Mouse (Mus musculus) stomach, embryonic 15.5 days (tissue): ENCODE measurements around the gene C1qb. TPM values are rescaled to one million over a fixed set of nuclear protein-coding genes. Genes with fewer than 3 reads are reported as not detected.

Experiments used
- ATAC-seq: fragments of 200-750 bp; cut with Nextera tagmentation; 2 replicates; pipeline ENCODE4 v1.8.0; 2017; ENCODE audit warnings: low read depth, moderate number of reproducible peaks, moderate TSS enrichment; ENCODE audit not compliant: insufficient read depth, low FRiP score
- H3K27ac ChIP-seq: fragments of 300-500 bp; sonication (generic); 2 replicates; pipeline ENCODE4 v1.5.1; 2015; ENCODE audit warnings: mild to moderate bottlenecking, inconsistent platforms
- H3K27me3 ChIP-seq: fragments of 300-500 bp; sonication (generic); replicated peaks from 2 replicates; pipeline ENCODE4 v1.6.1; 2015; ENCODE audit warnings: inconsistent platforms
- H3K36me3 ChIP-seq: fragments of 300-500 bp; sonication (generic); 2 replicates; pipeline ENCODE4 v1.6.1; 2015; ENCODE audit warnings: inconsistent platforms
- H3K4me1 ChIP-seq: fragments of 300-500 bp; sonication (generic); 2 replicates; pipeline ENCODE4 v1.6.1; 2015; ENCODE audit warnings: inconsistent platforms
- H3K4me2 ChIP-seq: fragments of 300-500 bp; sonication (generic); 2 replicates; pipeline ENCODE4 v1.6.1; 2015; ENCODE audit warnings: mild to moderate bottlenecking, inconsistent platforms
- H3K4me3 ChIP-seq: fragments of 300-500 bp; sonication (generic); replicated peaks from 2 replicates; pipeline ENCODE4 v1.5.1; 2015; ENCODE audit warnings: inconsistent platforms
- H3K9ac ChIP-seq: fragments of 300-500 bp; sonication (generic); 2 replicates; pipeline ENCODE4 v1.6.1; 2015; ENCODE audit warnings: inconsistent platforms
- H3K9me3 ChIP-seq: fragments of 300-500 bp; sonication (generic); 2 replicates; pipeline ENCODE4 v1.6.1; 2016; ENCODE audit warnings: inconsistent platforms
- WGBS: fragments of 180-500 bp; shearing (Covaris S2); methylation state at CpG from one replicate; pipeline ENCODE4 v1.1.7; 2015; 5-methylcytosine and 5-hydroxymethylcytosine counted together
- polyA plus RNA-seq: library from polyadenylated mRNA; unstranded; fragments of >200 nt; fragmentation: Nextera tagmentation; extraction: Ambion mirVana; gene quantifications from 2 replicates; pipeline ENCODE4 v1.2.1, GENCODE M21; 2015

Gene C1qb
- polyA plus RNA-seq, 1 experiment from 2014 or later = 62.8 TPM

- Histone ChIP-seq H3K36me3 (no peaks in the 10 kb centered on the region), H3K9me3 (no peaks in the 10 kb centered on the region), H3K9ac (no peak within 1 kb of the TSS), H3K27me3 (peaks cover 13% of the 10 kb centered on the region), H3K27ac (no peak within 1 kb of the TSS), H3K4me1 (0 out of 2 replicates have a peak, but pooled peaks cover 9% of the 10 kb centered on the region), H3K4me2 (no peak within 1 kb of the TSS), H3K4me3 (no peak within 1 kb of the TSS)
- no peak for ATAC-seq
- WGBS = 56% methylated on average over 5 of the region's 5 CpGs
Measured at GRCm38 (mm10) chr4:136892811-136893210, 6.8 kb upstream of the C1qb start, which contains the start of gene C1qc. Gene C1qc (minus strand): TSS chr4:136893065.

GRCm38 (mm10) chr4:136892371-136892770 lies 6.4 kb upstream of the C1qb start:
- H3K27ac ChIP-seq = no peak overlapping the region
- H3K4me1 ChIP-seq = 0 out of 2 replicates have a peak, but pooled peaks cover 5% of the 10 kb centered on the region
- ATAC-seq = no peak
- H3K9ac ChIP-seq = no peak overlapping the region
- H3K4me3 ChIP-seq = no peak overlapping the region
- peaks cover 13% of the 10 kb centered on the region for H3K27me3 ChIP-seq
- H3K4me2 ChIP-seq = no peak overlapping the region
- WGBS = 53% methylated on average over 7 of the region's 7 CpGs
- H3K9me3 ChIP-seq = no peaks in the 10 kb centered on the region
- no peaks in the 10 kb centered on the region for H3K36me3 ChIP-seq

GRCm38 (mm10) chr4:136891115-136891514 lies 5.1 kb upstream of the C1qb start:
- WGBS = 86% methylated on average over 4 of the region's 4 CpGs
- no peak for ATAC-seq
- Histone ChIP-seq H3K4me3 (no peak overlapping the region), H3K4me2 (no peak overlapping the region), H3K4me1 (0 out of 2 replicates have a peak, but pooled peaks cover 4% of the 10 kb centered on the region), H3K27me3 (peaks cover 6% of the 10 kb centered on the region), H3K9ac (no peak overlapping the region), H3K36me3 (no peaks in the 10 kb centered on the region), H3K27ac (no peak overlapping the region), H3K9me3 (no peaks in the 10 kb centered on the region)

- 82% methylated on average over 15 of the region's 15 CpGs for WGBS
- no peak overlapping the region for H3K4me3 ChIP-seq
- no peak overlapping the region for H3K4me2 ChIP-seq
- no peaks in the 10 kb centered on the region for H3K4me1 ChIP-seq
- H3K9me3 ChIP-seq = no peaks in the 10 kb centered on the region
- no peak overlapping the region for H3K27ac ChIP-seq
- no peak for ATAC-seq
- H3K9ac ChIP-seq = no peak overlapping the region
- no peaks in the 10 kb centered on the region for H3K36me3 ChIP-seq
- H3K27me3 ChIP-seq = no peaks in the 10 kb centered on the region
Measured at GRCm38 (mm10) chr4:136889981-136890380, 4.0 kb upstream of the C1qb start.

GRCm38 (mm10) chr4:136887714-136888113 lies 1.7 kb upstream of the C1qb start:
- Histone ChIP-seq H3K4me1 (no peaks in the 10 kb centered on the region), H3K36me3 (no peaks in the 10 kb centered on the region), H3K9ac (no peak overlapping the region), H3K9me3 (no peaks in the 10 kb centered on the region), H3K27me3 (no peaks in the 10 kb centered on the region), H3K27ac (no peak overlapping the region), H3K4me3 (no peak overlapping the region), H3K4me2 (no peak overlapping the region)
- WGBS = 50% methylated on average over 5 of the region's 5 CpGs
- no peak for ATAC-seq

- no peak overlapping the region for H3K9ac ChIP-seq
- no peak overlapping the region for H3K4me2 ChIP-seq
- no peak overlapping the region for H3K4me3 ChIP-seq
- no peaks in the 10 kb centered on the region for H3K36me3 ChIP-seq
- H3K4me1 ChIP-seq = no peaks in the 10 kb centered on the region
- no peak for ATAC-seq
- H3K27me3 ChIP-seq = no peaks in the 10 kb centered on the region
- H3K9me3 ChIP-seq = no peaks in the 10 kb centered on the region
- no peak overlapping the region for H3K27ac ChIP-seq
- 32% methylated on average over 5 of the region's 5 CpGs for WGBS
Measured at GRCm38 (mm10) chr4:136878601-136879000, 7.4 kb downstream of the C1qb start.

GRCm38 (mm10) chr4:136878171-136878570 lies 7.8 kb downstream of the C1qb start:
- no peaks in the 10 kb centered on the region for H3K27me3 ChIP-seq
- no peak overlapping the region for H3K27ac ChIP-seq
- H3K4me1 ChIP-seq = no peaks in the 10 kb centered on the region
- H3K36me3 ChIP-seq = no peaks in the 10 kb centered on the region
- no peak overlapping the region for H3K4me3 ChIP-seq
- H3K9me3 ChIP-seq = no peaks in the 10 kb centered on the region
- ATAC-seq = no peak
- H3K4me2 ChIP-seq = no peak overlapping the region
- 47% methylated on average over 8 of the region's 8 CpGs for WGBS
- no peak overlapping the region for H3K9ac ChIP-seq

- Histone ChIP-seq H3K9ac (no peak overlapping the region), H3K4me3 (no peak overlapping the region), H3K9me3 (no peaks in the 10 kb centered on the region), H3K4me1 (no peaks in the 10 kb centered on the region), H3K4me2 (no peak overlapping the region), H3K36me3 (no peaks in the 10 kb centered on the region), H3K27me3 (no peaks in the 10 kb centered on the region), H3K27ac (no peak overlapping the region)
- 19% methylated on average over 7 of the region's 7 CpGs for WGBS
- no peak for ATAC-seq
Measured at GRCm38 (mm10) chr4:136876971-136877370, 9.0 kb downstream of the C1qb start.

GRCm38 (mm10) chr4:136875012-136875411 lies 11.0 kb downstream of the C1qb start:
- no peaks in the 10 kb centered on the region for H3K4me1 ChIP-seq
- H3K9ac ChIP-seq = no peak overlapping the region
- WGBS = 80% methylated on average over 14 of the region's 14 CpGs
- no peaks in the 10 kb centered on the region for H3K9me3 ChIP-seq
- H3K27ac ChIP-seq = no peak overlapping the region
- ATAC-seq = no peak
- no peaks in the 10 kb centered on the region for H3K36me3 ChIP-seq
- H3K27me3 ChIP-seq = no peaks in the 10 kb centered on the region
- no peak overlapping the region for H3K4me3 ChIP-seq
- H3K4me2 ChIP-seq = no peak overlapping the region

GRCm38 (mm10) chr4:136868371-136868770 lies 17.6 kb downstream of the C1qb start:
- ATAC-seq = peak; percentile 71
- Histone ChIP-seq H3K4me1 (peaks cover 3% of the 10 kb centered on the region; the same call in 1 of the 2 replicates), H3K27me3 (no peaks in the 10 kb centered on the region), H3K9me3 (no peaks in the 10 kb centered on the region), H3K4me3 (no peak overlapping the region), H3K27ac (no peak overlapping the region), H3K4me2 (0 out of 2 replicates have a peak overlapping the region, but pooled peaks have one; percentile 25), H3K36me3 (no peaks in the 10 kb centered on the region), H3K9ac (no peak overlapping the region)
- 53% methylated on average over 6 of the region's 6 CpGs for WGBS

- Histone ChIP-seq H3K36me3 (no peaks in the 10 kb centered on the region), H3K4me2 (peak overlapping the region; percentile 25), H3K4me1 (peaks cover 3% of the 10 kb centered on the region; the same call in 1 of the 2 replicates), H3K9me3 (no peaks in the 10 kb centered on the region), H3K27ac (no peak overlapping the region), H3K9ac (no peak overlapping the region), H3K27me3 (no peaks in the 10 kb centered on the region), H3K4me3 (no peak overlapping the region)
- 8% methylated on average over 12 of the region's 12 CpGs for WGBS
- peak; percentile 61; the same call in 1 of the 2 replicates for ATAC-seq
Measured at GRCm38 (mm10) chr4:136867690-136868345, 18.2 kb downstream of the C1qb start.

GRCm38 (mm10) chr4:136865531-136865930 lies 20.5 kb downstream of the C1qb start:
- WGBS = 64% methylated on average over 5 of the region's 5 CpGs
- H3K9ac ChIP-seq = no peak overlapping the region
- H3K9me3 ChIP-seq = no peaks in the 10 kb centered on the region
- no peak overlapping the region for H3K27ac ChIP-seq
- H3K27me3 ChIP-seq = no peaks in the 10 kb centered on the region
- H3K36me3 ChIP-seq = no peaks in the 10 kb centered on the region
- no peak overlapping the region for H3K4me3 ChIP-seq
- no peak for ATAC-seq
- H3K4me2 ChIP-seq = no peak overlapping the region
- H3K4me1 ChIP-seq = peaks cover 17% of the 10 kb centered on the region
